Mouse (Mus musculus): ENCODE results near the gene Hmg20b.

- TF ChIP-seq HCFC1 (IDR thresholded peaks at IDR 0.05; ENCODE audit: borderline replicate concordance, insufficient read depth, low read length) (no peak), ZC3H11A (IDR thresholded peaks at IDR 0.05; ENCODE audit: borderline replicate concordance, low read depth, low read length) (no peak), ZNF384 (IDR thresholded peaks at IDR 0.05; ENCODE audit: low read depth, low read length) (no peak), CHD2 (IDR thresholded peaks at IDR 0.05; ENCODE audit: low read depth, low read length) (no peak)
Observed at GRCm38 (mm10) chr10:81389373-81389772, 39.1 kb upstream of the Hmg20b start.
